Mouse (Mus musculus): Measurements from ENCODE around the gene Shq1. TPM values are rescaled to one million over a fixed set of nuclear protein-coding genes. Genes with fewer than 3 reads are reported as not detected.

Gene Shq1
- polyA plus RNA-seq, 1 experiment from 2014 or later = 16.0 TPM

- H3K9me3 ChIP-seq (ENCODE audit: control insufficient read depth, low read depth, low read length) = no peaks in the 10 kb centered on the region
- H3K27me3 ChIP-seq (ENCODE audit: control insufficient read depth, insufficient read depth, low read length) = no peaks in the 10 kb centered on the region
- no peak for ATAC-seq (ENCODE audit: insufficient number of reproducible peaks, insufficient read depth, low FRiP score, low read depth)
- WGBS = 62% methylated on average over 3 of the region's 3 CpGs
- no peaks in the 10 kb centered on the region; the same call in 1 of the 2 replicates for H3K36me3 ChIP-seq (ENCODE audit: control insufficient read depth, insufficient read depth, low read length)
- no peaks in the 10 kb centered on the region for H3K4me1 ChIP-seq (ENCODE audit: control insufficient read depth, insufficient read depth, low read length)
- H3K4me2 ChIP-seq (replicated peaks; ENCODE audit: low read depth, low read length) = no peak overlapping the region
- no peak overlapping the region for H3K4me3 ChIP-seq (ENCODE audit: low read depth, low read length)
- H3K27ac ChIP-seq (ENCODE audit: low read length) = no peak overlapping the region
- no peak overlapping the region for H3K9ac ChIP-seq (replicated peaks; ENCODE audit: low read depth, low read length)
These were observed 42.7 kb downstream of the Shq1 start for GRCm38 (mm10) chr6:100628223-100628622.

- no peak for ATAC-seq (ENCODE audit: insufficient number of reproducible peaks, insufficient read depth, low FRiP score, low read depth)
These were observed 47.0 kb downstream of the Shq1 start for GRCm38 (mm10) chr6:100623922-100624321.

GRCm38 (mm10) chr6:100622861-100623507 lies 48.0 kb downstream of the Shq1 start:
- Histone ChIP-seq H3K36me3 (ENCODE audit: control insufficient read depth, insufficient read depth, low read length) (no peaks in the 10 kb centered on the region; the same call in 1 of the 2 replicates), H3K4me1 (ENCODE audit: control insufficient read depth, insufficient read depth, low read length) (no peaks in the 10 kb centered on the region), H3K27me3 (ENCODE audit: control insufficient read depth, insufficient read depth, low read length) (no peaks in the 10 kb centered on the region), H3K9ac (replicated peaks; ENCODE audit: low read depth, low read length) (no peak overlapping the region), H3K27ac (ENCODE audit: low read length) (no peak overlapping the region), H3K9me3 (ENCODE audit: control insufficient read depth, low read depth, low read length) (no peaks in the 10 kb centered on the region), H3K4me2 (replicated peaks; ENCODE audit: low read depth, low read length) (no peak overlapping the region), H3K4me3 (ENCODE audit: low read depth, low read length) (no peak overlapping the region)
- WGBS = 37% methylated on average over 2 of the region's 2 CpGs
- no peak for ATAC-seq (ENCODE audit: insufficient number of reproducible peaks, insufficient read depth, low FRiP score, low read depth)

More at GRCm38 (mm10) chr6:100623922-100624321, 47.0 kb downstream of the Shq1 start:
- H3K9me3 ChIP-seq (ENCODE audit: control insufficient read depth, low read depth, low read length) = no peaks in the 10 kb centered on the region
- H3K4me1 ChIP-seq (ENCODE audit: control insufficient read depth, insufficient read depth, low read length) = no peaks in the 10 kb centered on the region
- H3K27ac ChIP-seq (ENCODE audit: low read length) = no peak overlapping the region
- H3K4me2 ChIP-seq (replicated peaks; ENCODE audit: low read depth, low read length) = no peak overlapping the region
- 70% methylated on average over 2 of the region's 2 CpGs for WGBS
- H3K9ac ChIP-seq (replicated peaks; ENCODE audit: low read depth, low read length) = no peak overlapping the region
- no peaks in the 10 kb centered on the region; the same call in 1 of the 2 replicates for H3K36me3 ChIP-seq (ENCODE audit: control insufficient read depth, insufficient read depth, low read length)
- H3K27me3 ChIP-seq (ENCODE audit: control insufficient read depth, insufficient read depth, low read length) = no peaks in the 10 kb centered on the region
- no peak overlapping the region for H3K4me3 ChIP-seq (ENCODE audit: low read depth, low read length)

- Histone ChIP-seq H3K4me2 (replicated peaks; ENCODE audit: low read depth, low read length) (no peak overlapping the region), H3K36me3 (ENCODE audit: control insufficient read depth, insufficient read depth, low read length) (no peaks in the 10 kb centered on the region), H3K9me3 (ENCODE audit: control insufficient read depth, low read depth, low read length) (no peaks in the 10 kb centered on the region), H3K4me3 (ENCODE audit: low read depth, low read length) (no peak overlapping the region), H3K4me1 (ENCODE audit: control insufficient read depth, insufficient read depth, low read length) (no peaks in the 10 kb centered on the region), H3K27ac (ENCODE audit: low read length) (no peak overlapping the region), H3K9ac (replicated peaks; ENCODE audit: low read depth, low read length) (no peak overlapping the region), H3K27me3 (ENCODE audit: control insufficient read depth, insufficient read depth, low read length) (no peaks in the 10 kb centered on the region)
- ATAC-seq (ENCODE audit: insufficient number of reproducible peaks, insufficient read depth, low FRiP score, low read depth) = no peak
- WGBS = 89% methylated on average over 3 of the region's 3 CpGs
These were observed 50.5 kb downstream of the Shq1 start for GRCm38 (mm10) chr6:100620411-100620810.

- 85% methylated on average over 7 of the region's 7 CpGs for WGBS
- no peaks in the 10 kb centered on the region for H3K27me3 ChIP-seq (ENCODE audit: control insufficient read depth, insufficient read depth, low read length)
- no peaks in the 10 kb centered on the region for H3K36me3 ChIP-seq (ENCODE audit: control insufficient read depth, insufficient read depth, low read length)
- H3K4me3 ChIP-seq (ENCODE audit: low read depth, low read length) = no peak overlapping the region
- no peaks in the 10 kb centered on the region for H3K9me3 ChIP-seq (ENCODE audit: control insufficient read depth, low read depth, low read length)
- no peaks in the 10 kb centered on the region for H3K4me1 ChIP-seq (ENCODE audit: control insufficient read depth, insufficient read depth, low read length)
- no peak overlapping the region for H3K9ac ChIP-seq (replicated peaks; ENCODE audit: low read depth, low read length)
- ATAC-seq (ENCODE audit: insufficient number of reproducible peaks, insufficient read depth, low FRiP score, low read depth) = no peak
- no peak overlapping the region for H3K4me2 ChIP-seq (replicated peaks; ENCODE audit: low read depth, low read length)
- H3K27ac ChIP-seq (ENCODE audit: low read length) = no peak overlapping the region
These were observed 51.6 kb downstream of the Shq1 start for GRCm38 (mm10) chr6:100619309-100619708.

- no peak for ATAC-seq (ENCODE audit: insufficient number of reproducible peaks, insufficient read depth, low FRiP score, low read depth)
- Histone ChIP-seq H3K27ac (ENCODE audit: low read length) (no peak overlapping the region), H3K9ac (replicated peaks; ENCODE audit: low read depth, low read length) (no peak overlapping the region), H3K4me3 (ENCODE audit: low read depth, low read length) (no peak overlapping the region), H3K27me3 (ENCODE audit: control insufficient read depth, insufficient read depth, low read length) (no peaks in the 10 kb centered on the region), H3K36me3 (ENCODE audit: control insufficient read depth, insufficient read depth, low read length) (no peaks in the 10 kb centered on the region), H3K9me3 (ENCODE audit: control insufficient read depth, low read depth, low read length) (no peaks in the 10 kb centered on the region), H3K4me2 (replicated peaks; ENCODE audit: low read depth, low read length) (no peak overlapping the region), H3K4me1 (ENCODE audit: control insufficient read depth, insufficient read depth, low read length) (no peaks in the 10 kb centered on the region)
- WGBS = 91% methylated on average over 4 of the region's 4 CpGs
These were observed 54.8 kb downstream of the Shq1 start for GRCm38 (mm10) chr6:100616133-100616532.

- Histone ChIP-seq H3K9ac (replicated peaks; ENCODE audit: low read depth, low read length) (no peak overlapping the region), H3K27me3 (ENCODE audit: control insufficient read depth, insufficient read depth, low read length) (no peaks in the 10 kb centered on the region), H3K4me2 (replicated peaks; ENCODE audit: low read depth, low read length) (no peak overlapping the region), H3K4me3 (ENCODE audit: low read depth, low read length) (no peak overlapping the region), H3K4me1 (ENCODE audit: control insufficient read depth, insufficient read depth, low read length) (no peaks in the 10 kb centered on the region), H3K9me3 (ENCODE audit: control insufficient read depth, low read depth, low read length) (no peaks in the 10 kb centered on the region), H3K27ac (ENCODE audit: low read length) (no peak overlapping the region), H3K36me3 (ENCODE audit: control insufficient read depth, insufficient read depth, low read length) (no peaks in the 10 kb centered on the region)
- ATAC-seq (ENCODE audit: insufficient number of reproducible peaks, insufficient read depth, low FRiP score, low read depth) = no peak
- 47% methylated on average over 6 of the region's 6 CpGs for WGBS
These were observed 57.2 kb downstream of the Shq1 start for GRCm38 (mm10) chr6:100613593-100614267.

GRCm38 (mm10) chr6:100610897-100611575 lies 59.9 kb downstream of the Shq1 start:
- H3K4me2 ChIP-seq (replicated peaks; ENCODE audit: low read depth, low read length) = no peak overlapping the region
- WGBS = 79% methylated on average over 7 of the region's 7 CpGs
- H3K4me3 ChIP-seq (ENCODE audit: low read depth, low read length) = no peak overlapping the region
- no peak for ATAC-seq (ENCODE audit: insufficient number of reproducible peaks, insufficient read depth, low FRiP score, low read depth)
- no peaks in the 10 kb centered on the region for H3K27me3 ChIP-seq (ENCODE audit: control insufficient read depth, insufficient read depth, low read length)
- no peaks in the 10 kb centered on the region for H3K36me3 ChIP-seq (ENCODE audit: control insufficient read depth, insufficient read depth, low read length)
- H3K9ac ChIP-seq (replicated peaks; ENCODE audit: low read depth, low read length) = no peak overlapping the region
- H3K27ac ChIP-seq (ENCODE audit: low read length) = no peak overlapping the region
- no peaks in the 10 kb centered on the region for H3K4me1 ChIP-seq (ENCODE audit: control insufficient read depth, insufficient read depth, low read length)
- no peaks in the 10 kb centered on the region for H3K9me3 ChIP-seq (ENCODE audit: control insufficient read depth, low read depth, low read length)
